Mouse (Mus musculus) stomach, embryonic 14.5 days (tissue): Measurements from ENCODE around the gene Rpp30. TPM values are rescaled to one million over a fixed set of nuclear protein-coding genes. Genes with fewer than 3 reads are reported as not detected.
A peak's percentile ranks its signal among the peaks of the same experiment; 100 is the strongest.

Experiments used
- ATAC-seq: fragments of 200-750 bp; cut with Nextera tagmentation; 2 replicates; pipeline ENCODE4 v1.8.0; 2017; ENCODE audit warnings: low read depth, moderate TSS enrichment; ENCODE audit not compliant: insufficient number of reproducible peaks, insufficient read depth, low FRiP score
- H3K27ac ChIP-seq: fragments of 300-500 bp; sonication (generic); 2 replicates; pipeline ENCODE4 v1.5.1; 2014; ENCODE audit warnings: mild to moderate bottlenecking, low read length, moderate library complexity, mixed read lengths
- H3K27me3 ChIP-seq: fragments of 300-500 bp; sonication (generic); 2 replicates; pipeline ENCODE4 v1.6.1; 2014; ENCODE audit warnings: low read length, control low read depth, mixed read lengths; ENCODE audit not compliant: control insufficient read depth, insufficient read depth
- H3K36me3 ChIP-seq: fragments of 300-500 bp; sonication (generic); 2 replicates; pipeline ENCODE4 v1.6.1; 2014; ENCODE audit warnings: mild to moderate bottlenecking, control low read depth, low read length, moderate library complexity, mixed read lengths; ENCODE audit not compliant: control insufficient read depth, insufficient read depth
- H3K4me1 ChIP-seq: fragments of 300-500 bp; sonication (generic); 2 replicates; pipeline ENCODE4 v1.6.1; 2014; ENCODE audit warnings: low read length, control low read depth, mixed read lengths; ENCODE audit not compliant: control insufficient read depth, insufficient read depth
- H3K4me2 ChIP-seq: fragments of 300-500 bp; sonication (generic); replicated peaks from 2 replicates; pipeline ENCODE4 v1.6.1; 2014; ENCODE audit warnings: low read depth, low read length, control low read depth
- H3K4me3 ChIP-seq: fragments of 300-500 bp; sonication (generic); 2 replicates; pipeline ENCODE4 v1.5.1; 2014; ENCODE audit warnings: low read depth, low read length, control low read depth
- H3K9ac ChIP-seq: fragments of 300-500 bp; sonication (generic); replicated peaks from 2 replicates; pipeline ENCODE4 v1.6.1; 2014; ENCODE audit warnings: low read depth, mild to moderate bottlenecking, control low read depth, low read length, moderate library complexity, mixed read lengths
- H3K9me3 ChIP-seq: fragments of 300-500 bp; sonication (generic); 2 replicates; pipeline ENCODE4 v1.6.1; 2016; ENCODE audit warnings: low read depth, low read length, control low read depth; ENCODE audit not compliant: control insufficient read depth
- WGBS: fragments of 180-500 bp; shearing (Covaris S2); extraction: QIAGEN DNeasy Blood & Tissue Kit; methylation state at CpG from one replicate; pipeline ENCODE4 v1.1.7; 2014; 5-methylcytosine and 5-hydroxymethylcytosine counted together
- polyA plus RNA-seq: library from polyadenylated mRNA; unstranded; fragments of >200 nt; fragmentation: Nextera tagmentation; extraction: Ambion mirVana; gene quantifications from 2 replicates; pipeline ENCODE4 v1.2.1, GENCODE M21; 2014

The Rpp30 gene
- polyA plus RNA-seq, 1 experiment from 2014 or later: 68.7 TPM

DNA sequence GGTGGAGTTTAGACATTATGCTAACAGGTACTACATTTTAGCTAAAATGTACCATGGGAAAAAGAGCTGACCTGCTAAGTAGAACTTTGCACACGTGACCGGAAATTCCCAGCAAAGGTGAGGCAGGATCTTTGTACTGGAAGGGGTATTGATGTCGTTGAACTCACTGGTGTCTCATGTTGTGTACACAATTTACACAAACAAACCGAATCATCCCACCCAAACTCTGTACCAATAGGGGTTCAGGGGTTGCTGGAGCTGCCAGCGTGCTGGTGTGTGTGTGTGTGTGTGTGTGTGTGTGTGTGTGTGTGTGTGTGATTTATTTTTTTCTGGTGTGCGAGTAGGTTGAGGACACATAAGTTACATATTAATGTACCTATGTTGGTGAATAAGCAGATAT, 49.5 kb downstream of the Rpp30 start:
- ATAC-seq: no peak

GRCm38 (mm10) chr19:36133731-36134130, 50.2 kb downstream of the Rpp30 start:
- H3K4me2 ChIP-seq: no peak overlapping the region
- H3K27me3 ChIP-seq: no peaks in the 10 kb centered on the region
- 21% methylated on average over 5 of the region's 5 CpGs for WGBS
- no peaks in the 10 kb centered on the region for H3K36me3 ChIP-seq
- H3K4me1 ChIP-seq: no peaks in the 10 kb centered on the region
- no peak overlapping the region for H3K27ac ChIP-seq
- no peaks in the 10 kb centered on the region for H3K9me3 ChIP-seq
- no peak overlapping the region for H3K9ac ChIP-seq
- no peak overlapping the region for H3K4me3 ChIP-seq
- no peak for ATAC-seq

More for the DNA sequence above, 49.5 kb downstream of the Rpp30 start:
- Histone ChIP-seq H3K4me1 (no peaks in the 10 kb centered on the region), H3K27ac (no peak overlapping the region), H3K9ac (no peak overlapping the region), H3K4me3 (no peak overlapping the region), H3K9me3 (no peaks in the 10 kb centered on the region), H3K27me3 (no peaks in the 10 kb centered on the region), H3K4me2 (no peak overlapping the region), H3K36me3 (no peaks in the 10 kb centered on the region)
- WGBS: 79% methylated on average over 6 of the region's 6 CpGs

DNA sequence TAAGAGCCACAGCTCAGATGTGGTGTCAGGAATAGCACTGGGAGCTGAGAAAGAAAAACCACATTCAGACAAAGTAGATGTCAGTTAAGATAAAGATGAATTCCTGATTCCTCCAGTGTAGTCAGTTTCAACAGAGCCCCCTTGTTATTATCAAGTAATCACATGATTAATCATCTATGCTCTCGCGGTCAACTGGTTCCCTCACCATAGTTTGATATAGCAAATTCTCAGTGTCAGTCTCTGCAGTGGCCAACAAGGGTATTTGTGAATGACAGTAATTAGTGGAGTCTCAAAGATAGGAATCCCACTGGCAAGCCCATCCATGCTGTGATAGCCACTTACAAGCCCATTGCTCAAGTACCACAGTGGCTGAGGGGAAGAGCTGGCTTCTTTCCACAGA, 60.1 kb downstream of the Rpp30 start:
- no peak for ATAC-seq
- no peaks in the 10 kb centered on the region for H3K27me3 ChIP-seq
- H3K9ac ChIP-seq: no peak overlapping the region
- peaks cover 4% of the 10 kb centered on the region; the same call in 1 of the 2 replicates for H3K9me3 ChIP-seq
- WGBS: 85% methylated on average over 2 of the region's 2 CpGs
- H3K4me2 ChIP-seq: no peak overlapping the region
- no peak overlapping the region for H3K27ac ChIP-seq
- H3K4me1 ChIP-seq: no peaks in the 10 kb centered on the region
- no peak overlapping the region for H3K4me3 ChIP-seq
- H3K36me3 ChIP-seq: no peaks in the 10 kb centered on the region

GRCm38 (mm10) chr19:36148578-36148977, 65.1 kb downstream of the Rpp30 start:
- WGBS: 92% methylated on average over 6 of the region's 6 CpGs

DNA sequence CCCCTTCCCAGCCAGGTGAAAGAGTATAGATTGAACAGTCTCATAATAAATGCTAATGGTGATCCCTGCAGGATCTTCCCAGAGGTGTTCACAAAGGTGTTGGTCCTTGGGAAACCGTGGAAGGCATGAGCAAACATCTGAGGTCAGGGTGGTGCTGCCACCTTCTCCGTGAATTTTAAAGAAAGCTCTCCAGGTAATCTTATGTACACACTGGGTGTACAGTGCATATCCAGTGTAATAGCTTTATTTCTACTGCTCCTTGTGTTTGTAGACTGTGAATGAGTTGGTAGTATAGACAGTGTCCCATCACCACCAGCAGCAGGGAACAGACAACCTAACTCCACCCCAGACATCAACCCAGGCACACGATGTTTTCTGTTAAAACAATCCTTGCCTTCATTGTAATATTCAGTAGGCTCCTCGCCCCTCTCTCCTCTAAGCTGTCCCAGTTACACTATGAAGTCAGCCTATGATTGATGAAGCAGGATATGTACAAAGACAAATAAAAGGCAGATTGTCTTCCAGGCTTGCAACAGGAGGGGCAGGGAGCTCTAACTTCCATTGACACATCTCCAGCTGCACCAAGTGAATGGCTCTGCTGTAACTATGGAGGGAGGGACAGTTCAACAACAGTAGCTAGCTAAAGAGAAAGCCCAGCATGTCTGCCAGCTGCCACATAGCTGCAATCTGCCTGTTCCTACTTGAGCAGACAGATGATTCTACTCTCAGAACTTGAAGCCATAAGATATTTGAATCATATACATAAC, 66.9 kb downstream of the Rpp30 start:
- peak; percentile 65 for ATAC-seq
- Histone ChIP-seq H3K27ac (no peak overlapping the region), H3K9ac (no peak overlapping the region), H3K4me3 (no peak overlapping the region), H3K27me3 (no peaks in the 10 kb centered on the region), H3K4me1 (no peaks in the 10 kb centered on the region), H3K4me2 (no peak overlapping the region), H3K9me3 (no peaks in the 10 kb centered on the region), H3K36me3 (no peaks in the 10 kb centered on the region)
- WGBS: 45% methylated on average over 4 of the region's 4 CpGs

More at GRCm38 (mm10) chr19:36148578-36148977, 65.1 kb downstream of the Rpp30 start:
- Histone ChIP-seq H3K9ac (no peak overlapping the region), H3K4me1 (no peaks in the 10 kb centered on the region), H3K27ac (no peak overlapping the region), H3K9me3 (peaks cover 4% of the 10 kb centered on the region; the same call in 1 of the 2 replicates), H3K4me3 (no peak overlapping the region), H3K4me2 (no peak overlapping the region), H3K36me3 (no peaks in the 10 kb centered on the region), H3K27me3 (no peaks in the 10 kb centered on the region)
- ATAC-seq: no peak

Other genes with a start within 250 kb of the Rpp30 start
- 0.08 TPM in 1 of 2 replicates, not detected in the other for gene Htr7, start 26.2 kb upstream of the Rpp30 start, polyA plus RNA-seq
- gene Ankrd1, start 36.4 kb downstream of the Rpp30 start, polyA plus RNA-seq: 0.13 and 0.35 TPM in 2 replicates